Mouse (Mus musculus) cortical plate, adult 2 months (tissue): ENCODE measurements around the gene Ccnb2.

Experiments
- CTCF ChIP-seq: fragments of 200-500 bp; IDR thresholded peaks from 2 replicates; pipeline ENCODE4 v1.5.1; 2011; ENCODE audit warnings: mild to moderate bottlenecking, control low read depth, low read length; ENCODE audit not compliant: insufficient read depth; ENCODE audit errors: extremely low read depth
- POLR2A ChIP-seq: fragments of 200-500 bp; IDR thresholded peaks from 2 replicates; pipeline ENCODE4 v1.6.1; 2011; ENCODE audit warnings: mild to moderate bottlenecking, low read length, control low read depth; ENCODE audit not compliant: insufficient read depth; ENCODE audit errors: extremely low read depth

- TF ChIP-seq CTCF: no peak
- no peak for TF ChIP-seq POLR2A
Measured at GRCm38 (mm10) chr9:70449072-70449471, 27.7 kb upstream of the Ccnb2 start.
